Mouse (Mus musculus) lung, embryonic 14.5 days (tissue): ENCODE measurements around the gene Tmod2. TPM values are rescaled to one million over a fixed set of nuclear protein-coding genes. Genes with fewer than 3 reads are reported as not detected.
A peak's percentile ranks its signal among the peaks of the same experiment; 100 is the strongest.
"Not testable (repeated sequence)": the region's sequence is repeated elsewhere in the genome, so short reads cannot be mapped to it uniquely, and the experiment has no call there.

ENCODE experiments used
- ATAC-seq: fragments of 200-750 bp; cut with Nextera tagmentation; 2 replicates; pipeline ENCODE4 v1.8.0; 2017; ENCODE audit warnings: mild to moderate bottlenecking, moderate TSS enrichment, moderate library complexity; ENCODE audit not compliant: insufficient read depth
- DNase-seq: peaks from one replicate; pipeline ENCODE4 v3.0.0-alpha.2; 2015
- H3K27ac ChIP-seq: fragments of 300-500 bp; sonication (generic); 2 replicates; pipeline ENCODE4 v1.5.1; 2014; ENCODE audit warnings: low read depth, mild to moderate bottlenecking, moderate library complexity
- H3K27me3 ChIP-seq: fragments of 300-500 bp; sonication (generic); 2 replicates; pipeline ENCODE4 v1.6.1; 2014; ENCODE audit warnings: low read length, control low read depth; ENCODE audit not compliant: insufficient read depth
- H3K36me3 ChIP-seq: fragments of 300-500 bp; sonication (generic); 2 replicates; pipeline ENCODE4 v1.6.1; 2014; ENCODE audit warnings: control low read depth; ENCODE audit not compliant: insufficient read depth
- H3K4me1 ChIP-seq: fragments of 300-500 bp; sonication (generic); 2 replicates; pipeline ENCODE4 v1.6.1; 2014; ENCODE audit warnings: antibody characterized with exemption, control low read depth; ENCODE audit not compliant: insufficient read depth
- H3K4me2 ChIP-seq: fragments of 300-500 bp; sonication (generic); 2 replicates; pipeline ENCODE4 v1.6.1; 2014; ENCODE audit warnings: mild to moderate bottlenecking
- H3K4me3 ChIP-seq: fragments of 300-500 bp; sonication (generic); 2 replicates; pipeline ENCODE4 v1.5.1; 2014; ENCODE audit warnings: low read depth, low read length
- H3K9ac ChIP-seq: fragments of 300-500 bp; sonication (generic); 2 replicates; pipeline ENCODE4 v1.6.1; 2014
- H3K9me3 ChIP-seq: fragments of 300-500 bp; sonication (generic); 2 replicates; pipeline ENCODE4 v1.6.1; 2016; ENCODE audit warnings: low read depth, low read length, control low read depth
- CTCF ChIP-seq: IDR thresholded peaks from 2 replicates; pipeline ENCODE4 v1.5.1; 2016; ENCODE audit warnings: antibody characterized with exemption, low read depth
- WGBS: fragments of 180-500 bp; shearing (Covaris S2); extraction: QIAGEN DNeasy Blood & Tissue Kit; methylation state at CpG from one replicate; pipeline ENCODE4 v1.1.7; 2014; 5-methylcytosine and 5-hydroxymethylcytosine counted together
- polyA plus RNA-seq: library from polyadenylated mRNA; unstranded; fragments of >200 nt; fragmentation: Nextera tagmentation; extraction: Ambion mirVana; gene quantifications from 2 replicates; pipeline ENCODE4 v1.2.1, GENCODE M21; 2014

Gene Tmod2
- polyA plus RNA-seq, 1 experiment from 2014 or later = 8.0 TPM

GRCm38 (mm10) chr9:75621428-75621827 is 10.3 kb upstream of the Tmod2 start:
- Histone ChIP-seq H3K4me1 (no peaks in the 10 kb centered on the region), H3K4me2 (no peak overlapping the region), H3K9ac (no peak overlapping the region), H3K27me3 (no peaks in the 10 kb centered on the region), H3K4me3 (no peak overlapping the region), H3K36me3 (no peaks in the 10 kb centered on the region), H3K27ac (no peak overlapping the region), H3K9me3 (no peaks in the 10 kb centered on the region)
- ATAC-seq (no peak), DNase-seq (peak; percentile 44)
- TF ChIP-seq CTCF = no peak
- WGBS = 50% methylated on average over 3 of the region's 3 CpGs

DNA sequence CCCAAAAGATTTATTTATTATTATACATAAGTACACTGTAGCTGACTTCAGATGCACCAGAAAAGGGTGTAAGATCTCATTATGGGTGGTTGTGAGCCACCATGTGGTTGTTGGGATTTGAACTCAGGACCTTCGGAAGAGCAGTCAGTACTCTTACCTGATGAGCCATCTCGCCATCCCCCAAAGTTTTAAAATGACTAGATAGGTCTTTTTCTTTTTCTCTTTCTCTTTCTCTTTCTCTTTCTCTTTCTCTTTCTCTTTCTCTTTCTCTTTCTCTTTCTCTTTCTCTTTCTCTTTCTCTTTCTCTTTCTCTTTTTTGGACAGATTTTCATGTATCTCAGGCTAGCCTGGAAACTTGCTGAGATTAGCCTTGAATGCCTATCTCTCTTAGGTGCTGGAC is 8.6 kb upstream of the Tmod2 start:
- H3K9me3 ChIP-seq, H3K27ac ChIP-seq, H3K4me3 ChIP-seq: not testable (repeated sequence)

GRCm38 (mm10) chr9:75618836-75619400 is 7.8 kb upstream of the Tmod2 start:
- no peak overlapping the region for H3K4me3 ChIP-seq
- no peak overlapping the region for H3K4me2 ChIP-seq
- no peak overlapping the region for H3K9ac ChIP-seq
- DNase-seq (no peak), ATAC-seq (0 out of 2 replicates have a peak, but pooled peaks have one; percentile 24)
- no peak for TF ChIP-seq CTCF
- H3K27me3 ChIP-seq = no peaks in the 10 kb centered on the region
- 84% methylated on average over 6 of the region's 6 CpGs for WGBS
- H3K36me3 ChIP-seq = no peaks in the 10 kb centered on the region
- H3K27ac ChIP-seq = no peak overlapping the region
- H3K4me1 ChIP-seq = no peaks in the 10 kb centered on the region
- H3K9me3 ChIP-seq = no peaks in the 10 kb centered on the region

More for the DNA sequence above, 8.6 kb upstream of the Tmod2 start:
- not testable (repeated sequence) for H3K4me1 ChIP-seq, H3K27me3 ChIP-seq, ATAC-seq, H3K9ac ChIP-seq, H3K4me2 ChIP-seq, H3K36me3 ChIP-seq, DNase-seq
- 87% methylated on average over 2 of the region's 2 CpGs for WGBS

GRCm38 (mm10) chr9:75616560-75616959 is 5.4 kb upstream of the Tmod2 start:
- ATAC-seq = no peak
- WGBS = 66% methylated on average over 3 of the region's 3 CpGs
- TF ChIP-seq CTCF = no peak
- DNase-seq = no peak
- no peak overlapping the region for H3K9ac ChIP-seq
- no peaks in the 10 kb centered on the region for H3K36me3 ChIP-seq
- no peak overlapping the region for H3K27ac ChIP-seq
- no peaks in the 10 kb centered on the region for H3K9me3 ChIP-seq
- no peak overlapping the region for H3K4me2 ChIP-seq
- H3K4me1 ChIP-seq = no peaks in the 10 kb centered on the region
- H3K27me3 ChIP-seq = no peaks in the 10 kb centered on the region
- no peak overlapping the region for H3K4me3 ChIP-seq

GRCm38 (mm10) chr9:75609965-75610364 is 1.2 kb downstream of the Tmod2 start:
- WGBS = 14% methylated on average over 16 of the region's 16 CpGs
- no peak for DNase-seq
- H3K9ac ChIP-seq = peak overlapping the region; percentile 59; the same call in 1 of the 2 replicates

GRCm38 (mm10) chr9:75609505-75609904 is 1.6 kb downstream of the Tmod2 start:
- TF ChIP-seq CTCF = no peak
- no peak overlapping the region for H3K4me3 ChIP-seq

More at GRCm38 (mm10) chr9:75609965-75610364, 1.2 kb downstream of the Tmod2 start:
- Histone ChIP-seq H3K4me2 (peak overlapping the region; percentile 99), H3K36me3 (no peaks in the 10 kb centered on the region), H3K4me3 (peak overlapping the region; percentile 70), H3K4me1 (no peaks in the 10 kb centered on the region), H3K9me3 (no peaks in the 10 kb centered on the region), H3K27me3 (0 out of 2 replicates have a peak, but pooled peaks cover 5% of the 10 kb centered on the region), H3K27ac (no peak overlapping the region)
- no peak for TF ChIP-seq CTCF
- no peak for ATAC-seq

DNA sequence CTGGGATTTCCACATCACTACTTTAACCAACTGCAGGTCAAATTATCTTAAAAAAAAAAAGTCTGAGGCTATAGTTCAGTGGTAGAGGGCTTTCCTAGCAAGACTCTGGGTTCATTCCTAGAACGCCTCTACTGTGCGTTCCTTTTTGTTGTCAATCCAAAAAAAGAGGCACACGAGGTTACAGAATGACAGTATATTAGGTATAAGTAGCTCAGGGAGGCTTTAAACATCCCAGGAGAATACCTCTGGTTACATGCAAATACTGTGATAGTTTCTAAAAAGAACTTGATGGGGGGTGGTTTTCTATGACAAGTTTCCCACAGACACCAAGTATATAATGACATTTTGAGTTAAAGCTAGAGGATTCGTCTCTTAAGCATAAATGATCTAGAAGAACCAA is 3.6 kb downstream of the Tmod2 start:
- TF ChIP-seq CTCF = no peak
- WGBS = 93% methylated on average over 4 of the region's 4 CpGs
- no peaks in the 10 kb centered on the region for H3K36me3 ChIP-seq
- H3K27ac ChIP-seq = no peak overlapping the region
- DNase-seq = no peak
- H3K4me1 ChIP-seq = no peaks in the 10 kb centered on the region
- 0 out of 2 replicates have a peak, but pooled peaks cover 5% of the 10 kb centered on the region for H3K27me3 ChIP-seq
- no peak for ATAC-seq
- H3K4me3 ChIP-seq = no peak overlapping the region
- no peak overlapping the region for H3K9ac ChIP-seq
- H3K4me2 ChIP-seq = no peak overlapping the region
- H3K9me3 ChIP-seq = no peaks in the 10 kb centered on the region

More at GRCm38 (mm10) chr9:75609505-75609904, 1.6 kb downstream of the Tmod2 start:
- WGBS = 39% methylated on average over 1 of the region's 1 CpGs
- no peak overlapping the region for H3K9ac ChIP-seq
- H3K27me3 ChIP-seq = 0 out of 2 replicates have a peak, but pooled peaks cover 5% of the 10 kb centered on the region
- H3K4me2 ChIP-seq = peak overlapping the region; percentile 99; the same call in 1 of the 2 replicates
- no peaks in the 10 kb centered on the region for H3K36me3 ChIP-seq
- ATAC-seq = no peak
- no peaks in the 10 kb centered on the region for H3K9me3 ChIP-seq
- DNase-seq = no peak
- no peak overlapping the region for H3K27ac ChIP-seq
- H3K4me1 ChIP-seq = no peaks in the 10 kb centered on the region
